Mouse (Mus musculus) cerebellum, adult 11-12 months (tissue): ENCODE results near the gene Cd47.

Source experiments
- DNase-seq: peaks from one replicate; pipeline ENCODE4 v3.0.0; 2022

The Cd47 gene

GRCm38 (mm10) chr16:49799597-49800561 is at the start of gene Cd47:
Gene Cd47 (plus strand): TSS chr16:49800533.
- DNase-seq: no peak

DNA sequence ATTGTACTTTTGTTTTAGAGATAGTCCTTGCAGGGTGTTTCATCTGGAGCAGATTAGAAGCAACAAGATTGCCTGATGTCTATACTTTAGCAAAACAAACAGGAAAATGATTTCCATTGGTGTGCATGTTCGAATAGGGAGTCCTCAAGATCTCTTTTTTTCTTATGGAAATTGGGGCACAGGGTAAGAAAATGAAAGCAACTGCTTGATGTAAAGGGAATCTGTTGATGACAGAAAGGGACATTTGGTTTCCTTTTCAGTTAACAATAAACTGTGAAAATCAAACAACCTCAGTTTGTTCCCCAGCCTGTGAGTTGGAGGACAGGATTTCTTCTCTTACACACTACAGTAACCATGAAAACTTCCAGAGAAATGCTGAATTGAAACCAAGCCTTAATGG is 47.4 kb upstream of the Cd47 start:
- no peak for DNase-seq

GRCm38 (mm10) chr16:49753318-49753717 is 47.0 kb upstream of the Cd47 start:
- DNase-seq: no peak

GRCm38 (mm10) chr16:49760517-49761203 is 39.7 kb upstream of the Cd47 start:
- no peak for DNase-seq

GRCm38 (mm10) chr16:49761981-49762380 is 38.4 kb upstream of the Cd47 start:
- DNase-seq: no peak

GRCm38 (mm10) chr16:49766326-49766725 is 34.0 kb upstream of the Cd47 start:
- DNase-seq: no peak

- no peak for DNase-seq
Observed at GRCm38 (mm10) chr16:49768491-49769031, 31.8 kb upstream of the Cd47 start.

DNA sequence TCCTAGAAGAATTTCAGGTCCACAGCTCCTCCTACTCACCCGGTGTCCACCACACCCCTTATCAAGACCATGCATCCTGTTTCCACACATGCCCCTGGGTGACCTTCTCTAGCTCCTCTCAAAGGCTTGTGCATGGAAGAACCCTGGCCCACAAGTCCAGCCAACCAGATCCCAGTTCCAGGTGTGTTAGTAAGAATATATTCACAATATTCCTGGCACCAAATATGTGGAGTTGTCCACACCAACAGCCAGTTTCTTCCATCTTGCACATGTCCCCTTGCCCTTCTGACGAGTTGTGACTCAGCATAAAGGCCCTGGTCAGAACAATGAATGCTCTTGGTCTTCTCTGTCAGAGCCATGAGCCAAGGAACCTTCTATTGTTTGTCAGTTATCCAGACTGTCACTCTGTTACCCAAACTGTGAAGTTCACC is 30.5 kb upstream of the Cd47 start:
- DNase-seq: no peak

DNA sequence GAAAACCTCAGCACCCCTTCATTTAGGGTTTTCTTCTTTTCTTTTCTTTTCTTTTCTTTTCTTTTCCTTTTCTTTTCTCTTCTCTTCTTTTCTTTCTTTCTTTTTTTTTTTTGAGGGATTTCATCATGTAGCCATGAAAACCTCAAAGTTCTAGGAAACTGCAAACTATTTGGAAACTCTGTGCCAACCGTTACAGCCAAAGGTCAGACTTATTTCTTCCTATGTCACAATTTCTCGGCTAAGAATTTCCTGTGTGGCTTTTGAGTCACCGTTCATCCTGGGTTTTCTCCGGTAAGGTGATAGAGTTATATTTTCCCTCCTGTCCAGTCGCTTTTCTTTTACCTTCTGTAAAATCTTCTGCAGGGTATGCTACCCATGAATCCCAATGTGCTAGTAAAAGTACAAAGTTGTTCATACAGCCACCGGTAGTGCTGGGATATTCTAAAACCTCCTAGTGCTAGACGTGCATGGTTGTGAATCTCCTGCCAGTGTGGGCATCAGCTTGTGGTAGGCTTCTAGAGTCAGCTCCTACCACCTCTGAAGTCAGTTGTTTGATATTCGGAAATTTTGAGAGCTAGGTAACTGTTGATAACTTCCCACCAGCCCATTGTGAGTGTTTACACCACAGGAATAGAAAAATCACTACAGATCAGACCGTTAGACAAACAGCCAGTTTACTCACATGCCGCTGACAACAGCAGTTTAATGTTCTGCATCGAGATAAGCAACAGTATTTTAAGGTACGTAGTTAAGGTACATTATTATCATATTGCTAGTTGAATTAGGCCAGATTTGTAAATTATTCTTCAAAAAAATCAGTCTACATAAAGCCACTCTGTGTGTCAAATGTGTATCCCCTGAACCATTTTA is 29.8 kb upstream of the Cd47 start:
- DNase-seq: no peak

DNA sequence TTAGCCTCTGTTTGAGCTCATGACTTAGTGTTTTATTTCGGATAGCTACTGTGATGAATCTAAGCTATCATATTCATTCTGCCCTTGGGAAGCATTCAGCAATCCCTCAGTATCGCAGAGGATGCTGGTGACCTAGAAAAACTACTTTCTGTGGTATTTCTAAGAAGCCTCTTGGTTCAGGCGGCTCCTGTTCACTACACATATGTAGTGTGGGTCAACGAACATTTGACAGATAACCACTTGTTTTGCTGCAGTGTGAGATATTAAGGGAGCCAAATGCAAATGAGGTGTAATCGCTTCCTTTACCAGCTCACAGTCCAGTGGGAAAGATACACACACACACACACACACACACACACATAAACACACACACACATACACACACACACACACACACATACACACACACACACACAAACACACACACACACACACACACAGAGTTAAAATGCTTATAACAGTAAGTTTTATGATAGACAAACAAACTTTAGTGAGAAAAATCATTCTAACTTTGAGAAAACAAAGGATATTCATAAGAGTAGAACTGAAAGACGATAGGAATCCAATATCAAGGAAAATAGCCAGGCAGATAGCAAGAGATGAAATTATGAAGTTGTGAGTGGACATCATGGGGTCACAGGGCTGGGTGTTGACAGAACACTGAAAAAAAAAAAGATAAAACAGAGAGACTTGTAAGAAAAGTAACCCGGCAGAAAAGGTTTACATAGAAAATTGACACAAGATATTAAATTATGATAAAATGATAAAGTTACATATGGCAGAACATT is 28.5 kb upstream of the Cd47 start:
- DNase-seq: no peak

DNA sequence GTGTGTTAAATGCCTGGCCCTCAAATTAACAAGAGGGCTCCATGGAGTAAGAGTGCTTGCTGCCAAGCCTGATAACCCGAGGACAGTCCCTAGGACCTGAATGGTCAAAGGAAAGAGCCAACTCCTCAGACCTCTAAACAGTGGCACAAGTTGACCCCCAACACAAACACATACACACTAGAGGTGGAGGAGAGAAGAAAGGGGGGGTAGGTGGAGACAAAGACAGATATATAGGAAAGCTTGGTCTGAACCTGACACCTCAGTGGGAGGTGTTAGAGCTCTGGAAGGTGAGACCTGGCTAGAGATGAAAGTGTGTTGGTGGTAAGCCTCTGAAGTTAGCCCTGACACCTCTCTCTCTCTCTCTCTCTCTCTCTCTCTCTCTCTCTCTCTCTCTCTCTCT is 27.8 kb upstream of the Cd47 start:
- DNase-seq: no peak

DNA sequence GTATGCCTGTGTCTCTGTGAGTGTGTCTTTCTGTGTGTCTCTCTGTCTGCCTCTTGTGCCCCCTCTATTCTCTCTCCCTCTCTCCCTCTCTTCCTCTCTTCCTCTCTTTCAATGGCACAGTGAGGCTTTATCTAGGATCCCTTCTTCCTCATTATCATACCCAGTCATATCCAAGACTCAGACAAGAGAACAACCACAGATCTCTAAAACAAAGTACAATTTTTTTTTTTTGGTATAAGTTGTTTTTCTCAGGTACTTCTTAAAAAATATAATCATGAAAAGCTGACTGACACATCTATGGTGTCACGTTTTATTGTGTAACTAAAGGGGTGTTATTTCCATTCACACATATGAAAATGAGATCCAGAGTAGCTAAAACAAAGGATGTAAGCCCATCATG is 27.3 kb upstream of the Cd47 start:
- no peak for DNase-seq

GRCm38 (mm10) chr16:49774059-49775001 is 26.0 kb upstream of the Cd47 start:
- no peak for DNase-seq

- DNase-seq: peak; percentile 48
Observed at GRCm38 (mm10) chr16:49775002-49775966, 25.0 kb upstream of the Cd47 start.

- DNase-seq: no peak
Observed at GRCm38 (mm10) chr16:49776981-49777380, 23.4 kb upstream of the Cd47 start.

GRCm38 (mm10) chr16:49781556-49782156 is 18.7 kb upstream of the Cd47 start:
- DNase-seq: no peak

GRCm38 (mm10) chr16:49783369-49783768 is 17.0 kb upstream of the Cd47 start:
- no peak for DNase-seq

GRCm38 (mm10) chr16:49786116-49786515 is 14.2 kb upstream of the Cd47 start:
- DNase-seq: no peak

- DNase-seq: no peak
Observed at GRCm38 (mm10) chr16:49787714-49788113, 12.6 kb upstream of the Cd47 start.
